10 mouse cellular contexts compared by ENCODE assay signal in the genomic region with DNA sequence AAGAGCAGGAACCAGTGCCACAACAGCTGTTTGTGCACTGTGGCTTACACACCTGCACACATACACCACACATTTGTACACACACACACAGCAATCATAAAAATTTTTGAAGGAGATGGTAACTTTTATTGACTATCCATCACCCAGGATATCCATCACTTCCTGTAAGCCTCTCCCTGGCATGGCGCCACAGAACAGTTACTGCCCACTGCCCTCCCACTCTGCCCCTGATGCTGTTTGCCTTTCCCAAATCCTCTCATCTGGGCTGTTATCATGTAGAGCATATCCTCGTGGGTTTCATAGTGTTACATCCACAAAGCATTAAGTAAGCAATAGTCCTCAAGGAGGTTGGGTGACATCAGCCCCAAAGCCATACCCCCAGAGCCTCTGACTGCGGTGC.
"Had no signal": no experiment of that assay in that cellular context is flagged by ENCODE, and none has a peak within 500 bp of the region (broad histone marks: within the 10 kb centered on the region; RNA-seq: fewer than 3 reads in every experiment).

No protein-coding gene starts in this region.

- DNase-seq: kidney, adult 8-10 months; kidney, postnatal 25 days; liver; liver, embryonic 13.5 days; liver, postnatal 0 days; thymus, adult 2 months; thymus, postnatal 25 days had no signal

- H3K27ac ChIP-seq: limb, embryonic 12.5 days; liver, embryonic 13.5 days; stomach, postnatal 0 days had no signal

- ATAC-seq: intestine, postnatal 0 days; liver, postnatal 0 days had no signal

- H3K4me2 ChIP-seq: limb, embryonic 12.5 days; liver, embryonic 13.5 days had no signal

- H3K9me3 ChIP-seq: limb, embryonic 12.5 days; liver, embryonic 13.5 days had no signal

- H3K36me3 ChIP-seq: limb, embryonic 12.5 days; liver, embryonic 13.5 days had no signal

- H3K27me3 ChIP-seq: limb, embryonic 12.5 days; liver, embryonic 13.5 days had no signal

- H3K4me3 ChIP-seq: limb, embryonic 12.5 days; liver, embryonic 13.5 days had no signal

- H3K9ac ChIP-seq: limb, embryonic 12.5 days; liver, embryonic 13.5 days; liver, postnatal 0 days had no signal

- H3K4me1 ChIP-seq: liver, embryonic 13.5 days had no signal
